8 mouse cellular contexts compared by ENCODE assay signal in genomic region chr10:121488623-121489299, GRCm38 (mm10). TPM values are rescaled to one million over a fixed set of nuclear protein-coding genes. Genes with fewer than 3 reads are reported as not detected.
DNase-seq lines count a peak whose midpoint lies in the region; ATAC-seq and TF ChIP-seq lines count a peak whose summit lies in the region.

No protein-coding gene starts in this region.

- H3K4me1 ChIP-seq in heart, embryonic 14.5 days (ENCODE audit: control insufficient read depth in 2 of 2, insufficient read depth in 2 of 2, low read length in 2 of 2) = peaks cover 3 to 7% of the 10 kb centered on the region in 2 experiments; a peak in 3 of 4 replicates
- H3K4me1 ChIP-seq in bone marrow macrophage, adult 2 months (ENCODE audit: control insufficient read depth, insufficient read depth, low read length) = peaks cover 32% of the 10 kb centered on the region
- peaks cover 15% of the 10 kb centered on the region for H3K4me1 ChIP-seq in megakaryocyte, embryonic 14.5 days
- H3K4me1 ChIP-seq in thymus, adult 2 months (replicated peaks; ENCODE audit: control insufficient read depth, insufficient read depth, low read length) = peaks cover 4% of the 10 kb centered on the region
- H3K4me1 ChIP-seq in cerebellum, adult 2 months (ENCODE audit: control insufficient read depth, insufficient read depth, low read length) = no peaks in the 10 kb centered on the region

- 63% methylated on average over 14 of the region's 14 CpGs for WGBS in heart, embryonic 14.5 days
- 87% methylated on average over 14 of the region's 14 CpGs for WGBS in thymus, adult 2 months
- WGBS in cerebellum, adult 2 months = 77% methylated on average over 14 of the region's 14 CpGs

- H3K27me3 ChIP-seq in heart, embryonic 14.5 days (ENCODE audit: control insufficient read depth, insufficient read depth, low read length) = no peaks in the 10 kb centered on the region
- peaks cover 2% of the 10 kb centered on the region for H3K27me3 ChIP-seq in megakaryocyte, embryonic 14.5 days (replicated peaks)
- H3K27me3 ChIP-seq in thymus, adult 2 months (ENCODE audit: control insufficient read depth, insufficient read depth, low read length) = no peaks in the 10 kb centered on the region
- H3K27me3 ChIP-seq in cerebellum, adult 2 months (ENCODE audit: control insufficient read depth, insufficient read depth, low read length) = no peaks in the 10 kb centered on the region

- H3K27ac ChIP-seq in heart, embryonic 14.5 days (replicated peaks in 1 of 2; ENCODE audit: control insufficient read depth in 1 of 2, insufficient read depth in 1 of 2, low read depth in 2 of 2, low read length in 2 of 2) = peak overlapping the region; percentile 35 to 62; a peak in 2 of 4 replicates
- H3K27ac ChIP-seq in bone marrow macrophage, adult 2 months (ENCODE audit: insufficient read depth, low read depth, low read length) = peak overlapping the region; percentile 65
- no peak overlapping the region for H3K27ac ChIP-seq in thymus, adult 2 months (ENCODE audit: control insufficient read depth, insufficient read depth, low read length)
- H3K27ac ChIP-seq in cerebellum, adult 2 months (ENCODE audit: insufficient read depth, low read length) = no peak overlapping the region

- H3K36me3 ChIP-seq in heart, embryonic 14.5 days (ENCODE audit: control insufficient read depth, insufficient read depth, low read length) = no peaks in the 10 kb centered on the region
- H3K36me3 ChIP-seq in megakaryocyte, embryonic 14.5 days (replicated peaks; ENCODE audit: low read length) = no peaks in the 10 kb centered on the region
- no peaks in the 10 kb centered on the region for H3K36me3 ChIP-seq in thymus, adult 2 months (ENCODE audit: control insufficient read depth, insufficient read depth, low read length)

- DNase-seq in heart, adult 8-10 months (ENCODE audit: low spot score) = no peak
- DNase-seq in kidney, postnatal 36 days = peak; percentile 73 to 91
- DNase-seq in thymus, adult 2 months = no peak
- DNase-seq in cerebellum, adult 2 months = no peak

- TF ChIP-seq POLR2A in bone marrow macrophage, adult 2 months (IDR thresholded peaks at IDR 0.05; ENCODE audit: borderline replicate concordance, low read depth, low read length) = no peak
- no peak for TF ChIP-seq POLR2A in thymus, adult 2 months (IDR thresholded peaks at IDR 0.05; ENCODE audit: control insufficient read depth, extremely low read depth, insufficient read depth, low read length, poor library complexity)
- TF ChIP-seq POLR2A in cerebellum, adult 2 months (IDR thresholded peaks at IDR 0.05; ENCODE audit: borderline replicate concordance, insufficient read depth, low read length) = no peak

- H3K9me3 ChIP-seq in heart, embryonic 14.5 days (ENCODE audit: control insufficient read depth, low read length) = no peaks in the 10 kb centered on the region
- no peaks in the 10 kb centered on the region for H3K9me3 ChIP-seq in megakaryocyte, embryonic 14.5 days

- ATAC-seq in heart, embryonic 14.5 days (ENCODE audit: insufficient number of reproducible peaks, insufficient read depth, low FRiP score, low read depth) = peak; percentile 61
- ATAC-seq in erythroid progenitor cell, adult 5-6 weeks (replicated peaks; ENCODE audit: low FRiP score, poor library complexity, severe bottlenecking) = no peak

- H3K4me3 ChIP-seq in heart, embryonic 14.5 days (ENCODE audit: control insufficient read depth in 1 of 2, insufficient read depth in 1 of 2, low read depth in 1 of 2, low read length in 2 of 2) = no peak overlapping the region
- no peak overlapping the region for H3K4me3 ChIP-seq in bone marrow macrophage, adult 2 months (ENCODE audit: insufficient read depth, low read length)
- peak overlapping the region; percentile 71 for H3K4me3 ChIP-seq in megakaryocyte, embryonic 14.5 days (replicated peaks)
- no peak overlapping the region for H3K4me3 ChIP-seq in thymus, adult 2 months (ENCODE audit: control insufficient read depth, insufficient read depth, low read length)
- no peak overlapping the region for H3K4me3 ChIP-seq in cerebellum, adult 2 months (replicated peaks; ENCODE audit: insufficient read depth, low read depth, low read length)

- no peak overlapping the region for H3K9ac ChIP-seq in heart, embryonic 14.5 days (ENCODE audit: low read length)

- TF ChIP-seq CTCF in bone marrow macrophage, adult 2 months (IDR thresholded peaks at IDR 0.05; ENCODE audit: low read depth, low read length) = no peak
- no peak for TF ChIP-seq CTCF in thymus, adult 2 months (IDR thresholded peaks at IDR 0.05; ENCODE audit: borderline replicate concordance, control insufficient read depth, extremely low read depth, insufficient read depth, low read length, poor library complexity)
- TF ChIP-seq CTCF in cerebellum, adult 2 months (IDR thresholded peaks at IDR 0.05; ENCODE audit: borderline replicate concordance, insufficient read depth, low read depth, low read length) = no peak

- 0 out of 2 replicates have a peak overlapping the region, but pooled peaks have one; percentile 16 for H3K4me2 ChIP-seq in heart, embryonic 14.5 days (ENCODE audit: low read length)

RNA-seq across cellular contexts. Expression of gene Rassf3, which starts 12.6 kb away (rescaled TPM):
- 25.1 and 25.3 TPM in 2 replicates for polyA plus RNA-seq in heart, embryonic 14.5 days (2014; fragmentation: Nextera tagmentation; extraction: Ambion mirVana)
- total RNA-seq in heart, adult 8-10 months (2022) = 100 to 1,000 TPM; 131 to 151 (median 141) TPM
- 59.8 and 65.1 TPM in 2 replicates for polyA plus RNA-seq in bone marrow macrophage, adult 2 months (2012; ENCODE audit: insufficient read depth, insufficient read length, missing spikeins)
- polyA plus RNA-seq in megakaryocyte, embryonic 14.5 days (2012; ENCODE audit: insufficient read depth, low replicate concordance) = 1.9 TPM in 1 of 2 replicates, not detected in the other
- 12.9 and 15.5 TPM in 2 replicates for polyA plus RNA-seq in thymus, adult 2 months (2012; rRNA removed)
- 9.2 and 9.7 TPM in 2 replicates for total RNA-seq in erythroid progenitor cell, adult 5-6 weeks (2015; ENCODE audit: low replicate concordance)
- 6.9 and 8.0 TPM in 2 replicates for total RNA-seq in erythroid progenitor cell, adult 5-6 weeks (2017; ENCODE audit: low replicate concordance)
- polyA plus RNA-seq in cerebellum, adult 2 months (2012; rRNA removed) = 16.5 and 17.8 TPM in 2 replicates

Comparison
In these comparisons a context has a peak if more than half of its experiments do, and no peak if none do; other contexts are left out.
1. H3K27ac ChIP-seq: peak in heart, embryonic 14.5 days (2 of 2) and bone marrow macrophage, adult 2 months (single experiment); none in thymus, adult 2 months (single experiment) and cerebellum, adult 2 months (single experiment).
2. DNase-seq: peak in kidney, postnatal 36 days (2 of 2); none in heart, adult 8-10 months (single experiment), thymus, adult 2 months (single experiment) and cerebellum, adult 2 months (0 of 2).